20 mouse cellular contexts compared by ENCODE assay signal in genomic region chr5:134508965-134509364, GRCm38 (mm10). TPM values are rescaled to one million over a fixed set of nuclear protein-coding genes. Genes with fewer than 3 reads are reported as not detected.
DNase-seq lines count a peak whose midpoint lies in the region; ATAC-seq and TF ChIP-seq lines count a peak whose summit lies in the region.
"Had no signal": no experiment of that assay in that cellular context is flagged by ENCODE, and none has a peak within 500 bp of the region (broad histone marks: within the 10 kb centered on the region; RNA-seq: fewer than 3 reads in every experiment).

No protein-coding gene starts in this region.

- H3K79me2 ChIP-seq in heart, adult 2 months (replicated peaks; ENCODE audit: control insufficient read depth, insufficient read depth, low read length): no peaks in the 10 kb centered on the region

- TF ChIP-seq EP300 in heart, adult 2 months (IDR thresholded peaks at IDR 0.05; ENCODE audit: insufficient read depth, low read depth, low read length): no peak

- no peak overlapping the region for H3K9ac ChIP-seq in forebrain, postnatal 0 days
- H3K9ac ChIP-seq in heart, adult 2 months (ENCODE audit: low read depth, low read length): no peak overlapping the region
- H3K9ac ChIP-seq: embryonic facial prominence, embryonic 13.5 days; heart, embryonic 13.5 days; hindbrain, embryonic 13.5 days had no signal

- H3K4me3 ChIP-seq in forebrain, postnatal 0 days (ENCODE audit: low read depth, low read length): no peak overlapping the region
- no peak overlapping the region for H3K4me3 ChIP-seq in forebrain, embryonic 10.5 days
- H3K4me3 ChIP-seq in left cerebral cortex, adult 2 months: no peak overlapping the region
- H3K4me3 ChIP-seq in heart, adult 2 months: no peak overlapping the region
- H3K4me3 ChIP-seq: embryonic facial prominence, embryonic 13.5 days; heart, embryonic 13.5 days; hindbrain, embryonic 13.5 days had no signal

- H3K27me3 ChIP-seq in forebrain, postnatal 0 days (ENCODE audit: insufficient read depth, low read length): no peaks in the 10 kb centered on the region
- H3K27me3 ChIP-seq in forebrain, embryonic 10.5 days (ENCODE audit: poor library complexity, severe bottlenecking): no peaks in the 10 kb centered on the region
- no peaks in the 10 kb centered on the region for H3K27me3 ChIP-seq in heart, adult 2 months (ENCODE audit: control insufficient read depth, insufficient read depth, low read length)
- H3K27me3 ChIP-seq: embryonic facial prominence, embryonic 13.5 days; heart, embryonic 13.5 days; hindbrain, embryonic 13.5 days had no signal

- WGBS in forebrain, postnatal 0 days: 88% methylated on average over 5 of the region's 5 CpGs
- 91% methylated on average over 5 of the region's 5 CpGs for WGBS in forebrain, embryonic 10.5 days
- 79% methylated on average over 5 of the region's 5 CpGs for WGBS in heart, adult 2 months

- no peak for TF ChIP-seq CTCF in forebrain, postnatal 0 days (IDR thresholded peaks at IDR 0.05; ENCODE audit: low read depth)
- TF ChIP-seq CTCF in left cerebral cortex, adult 2 months (IDR thresholded peaks at IDR 0.05): no peak
- no peak for TF ChIP-seq CTCF in heart, adult 2 months (IDR thresholded peaks at IDR 0.05)

- peaks cover 11% of the 10 kb centered on the region for H3K4me1 ChIP-seq in forebrain, postnatal 0 days (ENCODE audit: insufficient read depth)
- 0 out of 2 replicates have a peak, but pooled peaks cover 3% of the 10 kb centered on the region for H3K4me1 ChIP-seq in forebrain, embryonic 10.5 days
- H3K4me1 ChIP-seq in heart, adult 2 months (ENCODE audit: control insufficient read depth, insufficient read depth, low read length): peaks cover 2% of the 10 kb centered on the region; the same call in 1 of the 2 replicates
- H3K4me1 ChIP-seq: embryonic facial prominence, embryonic 13.5 days had no signal

- no peak for TF ChIP-seq POLR2A in heart, adult 2 months (IDR thresholded peaks at IDR 0.05; ENCODE audit: insufficient read depth, low read depth, low read length)

- peaks cover 68% of the 10 kb centered on the region for H3K36me3 ChIP-seq in forebrain, postnatal 0 days (ENCODE audit: insufficient read depth)
- H3K36me3 ChIP-seq in forebrain, embryonic 10.5 days (replicated peaks): peaks cover 72% of the 10 kb centered on the region
- no peaks in the 10 kb centered on the region for H3K36me3 ChIP-seq in heart, adult 2 months (ENCODE audit: control insufficient read depth, insufficient read depth, low read length)

- H3K27ac ChIP-seq in forebrain, postnatal 0 days (ENCODE audit: low read depth, low read length): 0 out of 2 replicates have a peak overlapping the region, but pooled peaks have one; percentile 15
- H3K27ac ChIP-seq in forebrain, embryonic 10.5 days: no peak overlapping the region
- H3K27ac ChIP-seq in left cerebral cortex, adult 2 months: peak overlapping the region; percentile 5; the same call in 1 of the 2 replicates
- H3K27ac ChIP-seq in heart, adult 2 months: no peak overlapping the region
- H3K27ac ChIP-seq: embryonic facial prominence, embryonic 13.5 days; heart, embryonic 13.5 days; hindbrain, embryonic 13.5 days had no signal

- no peaks in the 10 kb centered on the region for H3K9me3 ChIP-seq in forebrain, postnatal 0 days (ENCODE audit: low read length)
- H3K9me3 ChIP-seq in forebrain, embryonic 10.5 days: peaks cover 5% of the 10 kb centered on the region; the same call in 1 of the 2 replicates
- H3K9me3 ChIP-seq: embryonic facial prominence, embryonic 13.5 days; heart, embryonic 13.5 days; hindbrain, embryonic 13.5 days had no signal

- no peak for DNase-seq in forebrain, postnatal 0 days
- no peak for DNase-seq in forebrain, embryonic 10.5 days (ENCODE audit: extremely low spot score, low spot score)
- no peak for DNase-seq in left cerebral cortex, adult 2 months (ENCODE audit: extremely low spot score in 1 of 2, low spot score in 2 of 2)
- no peak for DNase-seq in left cerebral cortex, postnatal 4 days
- no peak for DNase-seq in heart, adult 2 months
- DNase-seq: adrenal gland, postnatal 10 days; cerebellum, adult 11-12 months; cerebellum, adult 9-10 months; cerebellum, postnatal 25 days; heart, postnatal 4 days had no signal

- H3K4me2 ChIP-seq in forebrain, postnatal 0 days (ENCODE audit: low read depth): no peak overlapping the region
- H3K4me2 ChIP-seq: embryonic facial prominence, embryonic 13.5 days; heart, embryonic 13.5 days; hindbrain, embryonic 13.5 days had no signal

- intact Hi-C loops in left cerebral cortex, adult 2 months (cut with DNase I): loop anchor here (5.0 kb wide), 1 partner anchor 193 kb away; no protein-coding TSS in a partner anchor
- intact Hi-C loops in left cerebral cortex, postnatal 4 days (cut with DNase I): no loop called here
- intact Hi-C loops in heart, adult 2 months (cut with DNase I): no loop called here

- ATAC-seq in forebrain, postnatal 0 days: no peak
- ATAC-seq in common myeloid progenitor, adult 5-6 weeks (replicated peaks; ENCODE audit: low read depth, poor library complexity, severe bottlenecking): 0 out of 2 replicates have a peak, but pooled peaks have one; percentile 24
- peak; percentile 57 for ATAC-seq in megakaryocyte progenitor cell, adult 5-6 weeks (replicated peaks; ENCODE audit: poor library complexity)
- ATAC-seq: forebrain, embryonic 14.5 days had no signal

RNA-seq across cellular contexts. Expression of gene Clip2, which starts 43.3 kb away (rescaled TPM):
- 162 and 164 TPM in 2 replicates for total RNA-seq in forebrain, postnatal 0 days (2014; rRNA removed)
- polyA plus RNA-seq in forebrain, postnatal 0 days (2015; fragmentation: Nextera tagmentation; extraction: Ambion mirVana): 12.7 and 14.5 TPM in 2 replicates
- 4.2 and 4.5 TPM in 2 replicates for polyA plus RNA-seq in forebrain, embryonic 10.5 days (2016; fragmentation: Nextera tagmentation; extraction: Ambion mirVana)
- total RNA-seq in left cerebral cortex, adult 2 months (2021): 100 to 1,000 TPM; 116 to 123 TPM
- 100 to 1,000 TPM; 172 to 179 TPM for total RNA-seq in left cerebral cortex, postnatal 4 days (2021)
- 6.2 and 13.3 TPM in 2 replicates for total RNA-seq in common myeloid progenitor, adult 5-6 weeks (2017)
- 2.1 and 2.2 TPM in 2 replicates for total RNA-seq in megakaryocyte progenitor cell, adult 5-6 weeks (2015)
- total RNA-seq in megakaryocyte progenitor cell, adult 5-6 weeks (2017): 4.0 and 17.6 TPM in 2 replicates
- 1 to 10 TPM; 7.0 to 8.0 TPM for total RNA-seq in heart, adult 2 months (2021)
- polyA plus RNA-seq in heart, adult 2 months (2012; rRNA removed): 6.2 and 9.8 TPM in 2 replicates

RNA-seq across cellular contexts. Expression of gene Syna, which starts 51.0 kb away (rescaled TPM):
- total RNA-seq in forebrain, postnatal 0 days (2014; rRNA removed): not detected in 2 replicates
- 0.55 and 0.97 TPM in 2 replicates for polyA plus RNA-seq in forebrain, postnatal 0 days (2015; fragmentation: Nextera tagmentation; extraction: Ambion mirVana)
- polyA plus RNA-seq in forebrain, embryonic 10.5 days (2016; fragmentation: Nextera tagmentation; extraction: Ambion mirVana): 0.10 TPM in 1 of 2 replicates, not detected in the other
- under 1 TPM; 0.21 to 0.34 TPM for total RNA-seq in left cerebral cortex, adult 2 months (2021)
- not detected for total RNA-seq in left cerebral cortex, postnatal 4 days (2021)
- not detected in 2 replicates for total RNA-seq in common myeloid progenitor, adult 5-6 weeks (2017)
- total RNA-seq in megakaryocyte progenitor cell, adult 5-6 weeks (2015): not detected in 2 replicates
- total RNA-seq in megakaryocyte progenitor cell, adult 5-6 weeks (2017): not detected in 2 replicates
- not detected for total RNA-seq in heart, adult 2 months (2021)
- polyA plus RNA-seq in heart, adult 2 months (2012; rRNA removed): not detected in 2 replicates
- total RNA-seq: adrenal gland, postnatal 10 days; gastrocnemius, adult 8-10 months; gastrocnemius, postnatal 4 days; heart, postnatal 4 days; MEL had no signal
- polyA plus RNA-seq: heart, embryonic 13.5 days; heart, postnatal 0 days had no signal

RNA-seq across cellular contexts. Expression of gene Gtf2ird1, which starts 52.4 kb away (rescaled TPM):
- 33.9 and 47.1 TPM in 2 replicates for total RNA-seq in forebrain, postnatal 0 days (2014; rRNA removed)
- polyA plus RNA-seq in forebrain, postnatal 0 days (2015; fragmentation: Nextera tagmentation; extraction: Ambion mirVana): 41.2 and 53.6 TPM in 2 replicates
- 92.6 and 98.9 TPM in 2 replicates for polyA plus RNA-seq in forebrain, embryonic 10.5 days (2016; fragmentation: Nextera tagmentation; extraction: Ambion mirVana)
- 10 to 100 TPM; 46.9 to 47.0 TPM for total RNA-seq in left cerebral cortex, adult 2 months (2021)
- total RNA-seq in left cerebral cortex, postnatal 4 days (2021): 10 to 100 TPM; 67.6 to 81.6 TPM
- total RNA-seq in common myeloid progenitor, adult 5-6 weeks (2017): 14.6 and 28.2 TPM in 2 replicates
- 21.9 and 28.4 TPM in 2 replicates for total RNA-seq in megakaryocyte progenitor cell, adult 5-6 weeks (2015)
- 14.5 and 18.2 TPM in 2 replicates for total RNA-seq in megakaryocyte progenitor cell, adult 5-6 weeks (2017)
- 10 to 100 TPM; 23.8 to 26.4 TPM for total RNA-seq in heart, adult 2 months (2021)
- polyA plus RNA-seq in heart, adult 2 months (2012; rRNA removed): 13.4 and 18.0 TPM in 2 replicates

Comparison
In these comparisons a context has a peak if more than half of its experiments do, and no peak if none do; other contexts are left out.
1. H3K27ac ChIP-seq: peak in forebrain, postnatal 0 days (single experiment) and left cerebral cortex, adult 2 months (single experiment); none in forebrain, embryonic 10.5 days (single experiment) and heart, adult 2 months (single experiment).